Mouse (Mus musculus): ENCODE data around the gene Exoc2. TPM values are rescaled to one million over a fixed set of nuclear protein-coding genes. Genes with fewer than 3 reads are reported as not detected.

Exoc2 gene
- polyA plus RNA-seq, 1 experiment: 12.6 TPM

GRCm38 (mm10) chr13:30814256-30814655 is 159.6 kb downstream of the Exoc2 start:
- Histone ChIP-seq H3K27me3 (ENCODE audit: control insufficient read depth, insufficient read depth, insufficient read length) (no peaks in the 10 kb centered on the region), H3K4me2 (ENCODE audit: low read depth) (no peak overlapping the region), H3K4me3 (no peak overlapping the region), H3K79me2 (ENCODE audit: control insufficient read depth, insufficient read depth) (no peaks in the 10 kb centered on the region), H3ac (ENCODE audit: control insufficient read depth, insufficient read length) (no peak overlapping the region), H3K36me3 (ENCODE audit: control insufficient read depth, insufficient read depth) (no peaks in the 10 kb centered on the region)
- TF ChIP-seq POLR2AphosphoS2 (IDR thresholded peaks at IDR 0.05; ENCODE audit: insufficient read length, low read depth) (no peak), MYOG (IDR thresholded peaks at IDR 0.05; ENCODE audit: control insufficient read depth in 1 of 3, insufficient read depth in 1 of 3, insufficient read length in 2 of 3, low read depth in 2 of 3) (no peak), SRF (IDR thresholded peaks at IDR 0.05; ENCODE audit: control insufficient read depth, insufficient read length, low read depth) (no peak)

- TF ChIP-seq MYOD1 (IDR thresholded peaks at IDR 0.05; ENCODE audit: control insufficient read depth in 1 of 3, insufficient read length in 2 of 3, low read depth in 2 of 3): no peak
- TF ChIP-seq SRF (IDR thresholded peaks at IDR 0.05; ENCODE audit: control insufficient read depth, insufficient read length, low read depth): no peak
- no peak for TF ChIP-seq TCF12 (IDR thresholded peaks at IDR 0.05; ENCODE audit: insufficient read depth, poor library complexity, severe bottlenecking)
- no peak for TF ChIP-seq REST (IDR thresholded peaks at IDR 0.05; ENCODE audit: insufficient read depth, insufficient read length)
- no peak for TF ChIP-seq E2F4 (IDR thresholded peaks at IDR 0.05; ENCODE audit: insufficient read depth)
- TF ChIP-seq MYOG (IDR thresholded peaks at IDR 0.05; ENCODE audit: control insufficient read depth in 1 of 3, insufficient read depth in 1 of 3, insufficient read length in 2 of 3, low read depth in 2 of 3): no peak
- no peak for TF ChIP-seq POLR2A (IDR thresholded peaks at IDR 0.05; ENCODE audit: insufficient read length, low read depth)
- TF ChIP-seq MAX (IDR thresholded peaks at IDR 0.05; ENCODE audit: low read depth): no peak
- no peak for TF ChIP-seq TCF3 (IDR thresholded peaks at IDR 0.05; ENCODE audit: insufficient read length, low read depth)
- no peak for TF ChIP-seq CEBPB (IDR thresholded peaks at IDR 0.05; ENCODE audit: insufficient read depth, poor library complexity, severe bottlenecking)
- TF ChIP-seq POLR2AphosphoS2 (IDR thresholded peaks at IDR 0.05; ENCODE audit: insufficient read length, low read depth): no peak
- TF ChIP-seq USF1 (IDR thresholded peaks at IDR 0.05; ENCODE audit: low read depth): no peak
- H3ac ChIP-seq (ENCODE audit: control insufficient read depth, insufficient read length): no peak overlapping the region
- no peaks in the 10 kb centered on the region for H3K36me3 ChIP-seq (ENCODE audit: control insufficient read depth, insufficient read depth)
- H3K4me3 ChIP-seq: no peak overlapping the region
- no peaks in the 10 kb centered on the region for H3K79me2 ChIP-seq (ENCODE audit: control insufficient read depth, insufficient read depth)
- H3K27me3 ChIP-seq (ENCODE audit: control insufficient read depth, insufficient read depth, insufficient read length): no peaks in the 10 kb centered on the region
- no peak overlapping the region for H3K4me2 ChIP-seq (ENCODE audit: low read depth)
Observed at GRCm38 (mm10) chr13:30813464-30813863, 160.4 kb downstream of the Exoc2 start.

- Histone ChIP-seq H3K79me2 (ENCODE audit: control insufficient read depth, insufficient read depth) (no peaks in the 10 kb centered on the region), H3K4me3 (no peak overlapping the region), H3K4me2 (ENCODE audit: low read depth) (no peak overlapping the region), H3K36me3 (ENCODE audit: control insufficient read depth, insufficient read depth) (no peaks in the 10 kb centered on the region), H3K27me3 (ENCODE audit: control insufficient read depth, insufficient read depth, insufficient read length) (no peaks in the 10 kb centered on the region), H3ac (ENCODE audit: control insufficient read depth, insufficient read length) (no peak overlapping the region)
- TF ChIP-seq POLR2A (IDR thresholded peaks at IDR 0.05; ENCODE audit: insufficient read length, low read depth) (no peak), USF1 (IDR thresholded peaks at IDR 0.05; ENCODE audit: low read depth) (no peak), TCF12 (IDR thresholded peaks at IDR 0.05; ENCODE audit: insufficient read depth, poor library complexity, severe bottlenecking) (no peak), POLR2AphosphoS2 (IDR thresholded peaks at IDR 0.05; ENCODE audit: insufficient read length, low read depth) (no peak), MYOD1 (IDR thresholded peaks at IDR 0.05; ENCODE audit: control insufficient read depth in 1 of 3, insufficient read length in 2 of 3, low read depth in 2 of 3) (no peak), SRF (IDR thresholded peaks at IDR 0.05; ENCODE audit: control insufficient read depth, insufficient read length, low read depth) (no peak), REST (IDR thresholded peaks at IDR 0.05; ENCODE audit: insufficient read depth, insufficient read length) (no peak), CEBPB (IDR thresholded peaks at IDR 0.05; ENCODE audit: insufficient read depth, poor library complexity, severe bottlenecking) (no peak), E2F4 (IDR thresholded peaks at IDR 0.05; ENCODE audit: insufficient read depth) (no peak), MYOG (IDR thresholded peaks at IDR 0.05; ENCODE audit: control insufficient read depth in 1 of 3, insufficient read depth in 1 of 3, insufficient read length in 2 of 3, low read depth in 2 of 3) (no peak), MAX (IDR thresholded peaks at IDR 0.05; ENCODE audit: low read depth) (no peak), TCF3 (IDR thresholded peaks at IDR 0.05; ENCODE audit: insufficient read length, low read depth) (no peak)
Observed at GRCm38 (mm10) chr13:30809240-30809639, 164.7 kb downstream of the Exoc2 start.

GRCm38 (mm10) chr13:30802336-30802955 is 171.4 kb downstream of the Exoc2 start:
- Histone ChIP-seq H3K4me3 (no peak overlapping the region), H3K79me2 (ENCODE audit: control insufficient read depth, insufficient read depth) (no peaks in the 10 kb centered on the region), H3K27me3 (ENCODE audit: control insufficient read depth, insufficient read depth, insufficient read length) (no peaks in the 10 kb centered on the region), H3ac (ENCODE audit: control insufficient read depth, insufficient read length) (no peak overlapping the region), H3K36me3 (ENCODE audit: control insufficient read depth, insufficient read depth) (no peaks in the 10 kb centered on the region), H3K4me2 (ENCODE audit: low read depth) (no peak overlapping the region)
- TF ChIP-seq MYOD1 (IDR thresholded peaks at IDR 0.05; ENCODE audit: control insufficient read depth in 1 of 3, insufficient read length in 2 of 3, low read depth in 2 of 3): no peak
- no peak for TF ChIP-seq REST (IDR thresholded peaks at IDR 0.05; ENCODE audit: insufficient read depth, insufficient read length)
- TF ChIP-seq MAX (IDR thresholded peaks at IDR 0.05; ENCODE audit: low read depth): no peak
- no peak for TF ChIP-seq CEBPB (IDR thresholded peaks at IDR 0.05; ENCODE audit: insufficient read depth, poor library complexity, severe bottlenecking)
- no peak for TF ChIP-seq TCF3 (IDR thresholded peaks at IDR 0.05; ENCODE audit: insufficient read length, low read depth)
- no peak for TF ChIP-seq USF1 (IDR thresholded peaks at IDR 0.05; ENCODE audit: low read depth)
- no peak for TF ChIP-seq TCF12 (IDR thresholded peaks at IDR 0.05; ENCODE audit: insufficient read depth, poor library complexity, severe bottlenecking)
- TF ChIP-seq POLR2AphosphoS2 (IDR thresholded peaks at IDR 0.05; ENCODE audit: insufficient read length, low read depth): no peak
- TF ChIP-seq E2F4 (IDR thresholded peaks at IDR 0.05; ENCODE audit: insufficient read depth): no peak
- no peak for TF ChIP-seq MYOG (IDR thresholded peaks at IDR 0.05; ENCODE audit: control insufficient read depth in 1 of 3, insufficient read depth in 1 of 3, insufficient read length in 2 of 3, low read depth in 2 of 3)
- TF ChIP-seq POLR2A (IDR thresholded peaks at IDR 0.05; ENCODE audit: insufficient read length, low read depth): no peak
- TF ChIP-seq SRF (IDR thresholded peaks at IDR 0.05; ENCODE audit: control insufficient read depth, insufficient read length, low read depth): no peak
